Mouse (Mus musculus): Measurements from ENCODE around the gene Mob1b. TPM values are rescaled to one million over a fixed set of nuclear protein-coding genes. Genes with fewer than 3 reads are reported as not detected.
"Not testable (repeated sequence)": the region's sequence is repeated elsewhere in the genome, so short reads cannot be mapped to it uniquely, and the experiment has no call there.

The Mob1b gene
- polyA plus RNA-seq, 2 experiments from 2014 or later = 10.2 to 10.5 TPM

GRCm38 (mm10) chr5:88702041-88702440 lies 18.6 kb upstream of the Mob1b start:
- no peak for ATAC-seq

GRCm38 (mm10) chr5:88703551-88703950 lies 17.1 kb upstream of the Mob1b start:
- ATAC-seq = no peak

GRCm38 (mm10) chr5:88711128-88711527 lies 9.5 kb upstream of the Mob1b start:
- ATAC-seq = no peak

- no peak for ATAC-seq
Measured at GRCm38 (mm10) chr5:88711618-88712224, 8.9 kb upstream of the Mob1b start.

GRCm38 (mm10) chr5:88712328-88712727 lies 8.3 kb upstream of the Mob1b start:
- ATAC-seq = no peak

- no peak for ATAC-seq
Measured at GRCm38 (mm10) chr5:88716983-88717382, 3.7 kb upstream of the Mob1b start.

GRCm38 (mm10) chr5:88721003-88721475 lies 384 bp downstream of the Mob1b start:
- ATAC-seq = peak; percentile 6

GRCm38 (mm10) chr5:88721565-88722212 lies 1.0 kb downstream of the Mob1b start:
- ATAC-seq = no peak

GRCm38 (mm10) chr5:88722213-88722600 lies 1.6 kb downstream of the Mob1b start:
- ATAC-seq = no peak

- no peak for ATAC-seq
Measured at GRCm38 (mm10) chr5:88724030-88724429, 3.4 kb downstream of the Mob1b start.

- peak; percentile 64 for ATAC-seq
Measured at GRCm38 (mm10) chr5:88727593-88728144, 7.0 kb downstream of the Mob1b start.

- peak; percentile 52 for ATAC-seq
Measured at GRCm38 (mm10) chr5:88734786-88735185, 14.1 kb downstream of the Mob1b start.

- not testable (repeated sequence) for ATAC-seq
Measured at GRCm38 (mm10) chr5:88741065-88741464, 20.4 kb downstream of the Mob1b start.

- no peak for ATAC-seq
Measured at GRCm38 (mm10) chr5:88747774-88748173, 27.1 kb downstream of the Mob1b start.

GRCm38 (mm10) chr5:88753199-88753598 lies 32.5 kb downstream of the Mob1b start:
- peak; percentile 82 for ATAC-seq

- no peak for ATAC-seq
Measured at GRCm38 (mm10) chr5:88762611-88763010, 42.0 kb downstream of the Mob1b start.

GRCm38 (mm10) chr5:88764430-88764986 lies 43.9 kb downstream of the Mob1b start:
- ATAC-seq = peak; percentile 5

GRCm38 (mm10) chr5:88764987-88765481 lies 44.4 kb downstream of the Mob1b start, which contains the start of gene Dck:
Gene Dck, plus strand, starts transcription at chr5:88764996.
- ATAC-seq = peak; percentile 91

- ATAC-seq = no peak
Measured at GRCm38 (mm10) chr5:88765587-88765986, 44.9 kb downstream of the Mob1b start.

- ATAC-seq = peak; percentile 33
Measured at GRCm38 (mm10) chr5:88766121-88766520, 45.5 kb downstream of the Mob1b start.

- no peak for ATAC-seq
Measured at GRCm38 (mm10) chr5:88766863-88767262, 46.2 kb downstream of the Mob1b start.

GRCm38 (mm10) chr5:88768201-88768600 lies 47.5 kb downstream of the Mob1b start:
- ATAC-seq = no peak

GRCm38 (mm10) chr5:88782072-88782765 lies 61.6 kb downstream of the Mob1b start:
- ATAC-seq = no peak

Measured in activated CD4-positive, CD25-positive, alpha-beta regulatory T cell, adult 4 months (primary cell).